Mouse (Mus musculus) embryonic facial prominence, embryonic 11.5 days (tissue): ENCODE data around the gene Fam207a. TPM values are rescaled to one million over a fixed set of nuclear protein-coding genes. Genes with fewer than 3 reads are reported as not detected.
A peak's percentile ranks its signal among the peaks of the same experiment; 100 is the strongest.

Experiments used
- ATAC-seq: fragments of 200-750 bp; cut with Nextera tagmentation; replicated peaks from 2 replicates; pipeline ENCODE4 v1.8.0; 2017; ENCODE audit warnings: low read depth; ENCODE audit not compliant: insufficient number of reproducible peaks, low FRiP score, low TSS enrichment
- DNase-seq: peaks from one replicate; pipeline ENCODE4 v3.0.0-alpha.2; 2015; ENCODE audit warnings: low spot score
- H3K27ac ChIP-seq: fragments of 300-500 bp; sonication (generic); replicated peaks from 2 replicates; pipeline ENCODE4 v1.5.1; 2014; ENCODE audit warnings: mild to moderate bottlenecking, low read depth, low read length, control low read depth
- H3K27me3 ChIP-seq: fragments of 300-500 bp; sonication (generic); 2 replicates; pipeline ENCODE4 v1.6.1; 2014; ENCODE audit warnings: mild to moderate bottlenecking, low read length, moderate library complexity, mixed read lengths; ENCODE audit not compliant: control insufficient read depth, insufficient read depth
- H3K36me3 ChIP-seq: fragments of 300-500 bp; sonication (generic); replicated peaks from 2 replicates; pipeline ENCODE4 v1.6.1; 2014; ENCODE audit warnings: low read depth, mild to moderate bottlenecking, low read length, moderate library complexity, mixed read lengths; ENCODE audit not compliant: control insufficient read depth, insufficient read depth
- H3K4me1 ChIP-seq: fragments of 300-500 bp; sonication (generic); 2 replicates; pipeline ENCODE4 v1.6.1; 2014; ENCODE audit warnings: low read length, mixed read lengths; ENCODE audit not compliant: control insufficient read depth, insufficient read depth
- H3K4me2 ChIP-seq: fragments of 300-500 bp; sonication (generic); 2 replicates; pipeline ENCODE4 v1.6.1; 2014; ENCODE audit warnings: low read depth, mild to moderate bottlenecking, control low read depth, low read length, moderate library complexity
- H3K4me3 ChIP-seq: fragments of 300-500 bp; sonication (generic); 2 replicates; pipeline ENCODE4 v1.5.1; 2014; ENCODE audit warnings: low read depth, low read length, control low read depth
- H3K9ac ChIP-seq: fragments of 300-500 bp; sonication (generic); replicated peaks from 2 replicates; pipeline ENCODE4 v1.6.1; 2014; ENCODE audit warnings: mild to moderate bottlenecking, control low read depth, low read length
- H3K9me3 ChIP-seq: fragments of 300-500 bp; sonication (generic); replicated peaks from 2 replicates; pipeline ENCODE4 v1.6.1; 2016; ENCODE audit warnings: mild to moderate bottlenecking, low read length, inconsistent platforms, mixed read lengths; ENCODE audit not compliant: control insufficient read depth
- WGBS: fragments of 180-500 bp; shearing (Covaris S2); extraction: QIAGEN DNeasy Blood & Tissue Kit; methylation state at CpG from one replicate; pipeline ENCODE4 v1.1.7; 2014; 5-methylcytosine and 5-hydroxymethylcytosine counted together
- polyA plus RNA-seq: library from polyadenylated mRNA; unstranded; fragments of >200 nt; fragmentation: Nextera tagmentation; extraction: Ambion mirVana; gene quantifications from 2 replicates; pipeline ENCODE4 v1.2.1, GENCODE M21; 2014

Fam207a gene
- polyA plus RNA-seq, 1 experiment from 2014 or later, result 40.6 TPM

- Histone ChIP-seq H3K4me3 (no peak overlapping the region), H3K9me3 (no peaks in the 10 kb centered on the region), H3K4me2 (no peak overlapping the region), H3K4me1 (no peaks in the 10 kb centered on the region), H3K27me3 (no peaks in the 10 kb centered on the region), H3K9ac (no peak overlapping the region), H3K36me3 (no peaks in the 10 kb centered on the region), H3K27ac (no peak overlapping the region)
- ATAC-seq, result no peak
- no peak for DNase-seq
- WGBS, result 73% methylated on average over 2 of the region's 2 CpGs
Observed at GRCm38 (mm10) chr10:77526488-77526887, 10.9 kb upstream of the Fam207a start.

- Histone ChIP-seq H3K27me3 (no peaks in the 10 kb centered on the region), H3K4me3 (no peak overlapping the region), H3K4me2 (no peak overlapping the region), H3K9ac (no peak overlapping the region), H3K4me1 (no peaks in the 10 kb centered on the region), H3K9me3 (no peaks in the 10 kb centered on the region), H3K27ac (no peak overlapping the region), H3K36me3 (no peaks in the 10 kb centered on the region)
- WGBS, result 71% methylated on average over 7 of the region's 7 CpGs
- ATAC-seq (no peak), DNase-seq (no peak)
Observed at GRCm38 (mm10) chr10:77523321-77523720, 7.7 kb upstream of the Fam207a start.

- Histone ChIP-seq H3K4me3 (peak overlapping the region; percentile 25), H3K9me3 (no peaks in the 10 kb centered on the region), H3K4me2 (peak overlapping the region; percentile 40), H3K9ac (peak overlapping the region; percentile 56), H3K36me3 (no peaks in the 10 kb centered on the region), H3K27me3 (no peaks in the 10 kb centered on the region), H3K27ac (no peak overlapping the region), H3K4me1 (no peaks in the 10 kb centered on the region)
- WGBS, result 46% methylated on average over 12 of the region's 12 CpGs
- ATAC-seq (no peak), DNase-seq (no peak)
Observed at GRCm38 (mm10) chr10:77522746-77523145, 7.2 kb upstream of the Fam207a start.

- Histone ChIP-seq H3K4me1 (no peaks in the 10 kb centered on the region), H3K27me3 (no peaks in the 10 kb centered on the region), H3K9me3 (no peaks in the 10 kb centered on the region), H3K9ac (peak overlapping the region; percentile 56), H3K36me3 (no peaks in the 10 kb centered on the region), H3K4me3 (peak overlapping the region; percentile 25), H3K4me2 (peak overlapping the region; percentile 40), H3K27ac (no peak overlapping the region)
- WGBS, result 12% methylated on average over 18 of the region's 18 CpGs
- ATAC-seq (0 out of 2 replicates have a peak, but pooled peaks have one; percentile 22), DNase-seq (peak; percentile 36)
Observed at GRCm38 (mm10) chr10:77522021-77522731, 6.6 kb upstream of the Fam207a start.

GRCm38 (mm10) chr10:77520497-77520896 is 4.9 kb upstream of the Fam207a start:
- no peak for DNase-seq
- no peaks in the 10 kb centered on the region for H3K9me3 ChIP-seq
- no peak overlapping the region for H3K9ac ChIP-seq
- WGBS, result 81% methylated on average over 5 of the region's 5 CpGs
- no peak overlapping the region for H3K4me2 ChIP-seq
- no peaks in the 10 kb centered on the region for H3K4me1 ChIP-seq
- no peak for ATAC-seq
- no peak overlapping the region for H3K27ac ChIP-seq
- H3K27me3 ChIP-seq, result no peaks in the 10 kb centered on the region
- no peaks in the 10 kb centered on the region for H3K36me3 ChIP-seq
- H3K4me3 ChIP-seq, result no peak overlapping the region

- DNase-seq (no peak), ATAC-seq (no peak)
- Histone ChIP-seq H3K36me3 (no peaks in the 10 kb centered on the region), H3K4me3 (no peak overlapping the region), H3K9ac (no peak overlapping the region), H3K27ac (no peak overlapping the region), H3K27me3 (no peaks in the 10 kb centered on the region), H3K4me1 (no peaks in the 10 kb centered on the region), H3K4me2 (no peak overlapping the region), H3K9me3 (no peaks in the 10 kb centered on the region)
- 85% methylated on average over 3 of the region's 3 CpGs for WGBS
Observed at GRCm38 (mm10) chr10:77519191-77519590, 3.6 kb upstream of the Fam207a start.

GRCm38 (mm10) chr10:77517801-77518200 is 2.2 kb upstream of the Fam207a start:
- H3K9ac ChIP-seq, result no peak overlapping the region

GRCm38 (mm10) chr10:77517066-77517620 is 1.6 kb upstream of the Fam207a start:
- Histone ChIP-seq H3K9me3 (no peaks in the 10 kb centered on the region), H3K4me3 (no peak overlapping the region), H3K27me3 (no peaks in the 10 kb centered on the region), H3K4me2 (no peak overlapping the region), H3K9ac (no peak overlapping the region), H3K4me1 (no peaks in the 10 kb centered on the region), H3K27ac (no peak overlapping the region), H3K36me3 (no peaks in the 10 kb centered on the region; the same call in 1 of the 2 replicates)
- ATAC-seq (0 out of 2 replicates have a peak, but pooled peaks have one; percentile 16), DNase-seq (peak; percentile 75)
- WGBS, result 20% methylated on average over 20 of the region's 20 CpGs

More at GRCm38 (mm10) chr10:77517801-77518200, 2.2 kb upstream of the Fam207a start:
- WGBS, result 88% methylated on average over 5 of the region's 5 CpGs
- H3K4me2 ChIP-seq, result no peak overlapping the region
- no peaks in the 10 kb centered on the region for H3K4me1 ChIP-seq
- no peaks in the 10 kb centered on the region for H3K9me3 ChIP-seq
- H3K27ac ChIP-seq, result no peak overlapping the region
- H3K4me3 ChIP-seq, result no peak overlapping the region
- H3K36me3 ChIP-seq, result no peaks in the 10 kb centered on the region
- DNase-seq, result no peak
- H3K27me3 ChIP-seq, result no peaks in the 10 kb centered on the region
- ATAC-seq, result no peak
